Mouse (Mus musculus): ENCODE measurements at regions not wholly inside any gene's neighbourhood (a gene's known extent, or its start where the extent isn't known, plus 50 kb on each side); places are given as distances from the start of the nearest gene placed in this dataset.
"Not testable (repeated sequence)": the region's sequence is repeated elsewhere in the genome, so short reads cannot be mapped to it uniquely, and the experiment has no call there.

GRCm38 (mm10) chr13:97358261-97358660 is 117.4 kb downstream of the Enc1 start:
- TF ChIP-seq CTCF (conservative IDR thresholded peaks at IDR 0.05; ENCODE audit: insufficient read depth, insufficient read length, low read depth, low read length) (no peak), POLR2A (IDR thresholded peaks at IDR 0.05; ENCODE audit: low read depth, low read length) (no peak)
- DNase-seq = no peak
- Histone ChIP-seq H3K27ac (ENCODE audit: insufficient read depth, low read depth, low read length) (no peak overlapping the region), H3K36me3 (ENCODE audit: control insufficient read depth, insufficient read depth, low read length) (no peaks in the 10 kb centered on the region), H3K27me3 (replicated peaks; ENCODE audit: control insufficient read depth, insufficient read depth, low read length) (no peaks in the 10 kb centered on the region), H3K4me1 (ENCODE audit: control insufficient read depth, insufficient read depth, low read length) (no peaks in the 10 kb centered on the region), H3K4me3 (ENCODE audit: insufficient read depth, low read depth, low read length) (no peak overlapping the region)
- WGBS = 90% methylated on average over 6 of the region's 6 CpGs

- Histone ChIP-seq H3K27ac (ENCODE audit: insufficient read depth, low read depth, low read length) (no peak overlapping the region), H3K36me3 (ENCODE audit: control insufficient read depth, insufficient read depth, low read length) (no peaks in the 10 kb centered on the region), H3K4me1 (ENCODE audit: control insufficient read depth, insufficient read depth, low read length) (no peaks in the 10 kb centered on the region), H3K27me3 (replicated peaks; ENCODE audit: control insufficient read depth, insufficient read depth, low read length) (no peaks in the 10 kb centered on the region), H3K4me3 (ENCODE audit: insufficient read depth, low read depth, low read length) (no peak overlapping the region)
- no peak for TF ChIP-seq POLR2A (IDR thresholded peaks at IDR 0.05; ENCODE audit: low read depth, low read length)
- TF ChIP-seq CTCF (conservative IDR thresholded peaks at IDR 0.05; ENCODE audit: insufficient read depth, insufficient read length, low read depth, low read length) = no peak
- no peak for DNase-seq
- WGBS = 66% methylated on average over 13 of the region's 13 CpGs
Observed at GRCm38 (mm10) chr13:97356923-97357807, 116.3 kb downstream of the Enc1 start.

DNA sequence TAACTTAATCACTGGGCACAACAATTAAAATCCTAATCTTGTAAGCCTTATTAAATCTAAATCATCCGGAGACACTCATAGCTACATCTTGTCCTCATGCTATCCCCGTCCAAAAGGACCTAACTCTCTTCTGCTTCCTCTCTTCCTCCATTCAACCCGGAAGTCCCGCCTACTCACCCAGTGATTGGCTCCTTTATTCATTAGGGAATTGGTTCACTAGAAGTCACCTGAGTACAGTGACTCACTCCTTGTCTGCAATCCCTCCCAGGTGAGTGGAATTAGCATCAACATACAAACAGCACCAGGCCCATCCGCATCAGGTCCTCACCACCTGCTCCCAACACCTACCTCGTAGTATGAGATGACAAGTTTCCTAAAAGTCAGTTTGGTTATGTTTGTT is 114.5 kb downstream of the Enc1 start:
- H3K27ac ChIP-seq (ENCODE audit: insufficient read depth, low read depth, low read length); H3K4me3 ChIP-seq (ENCODE audit: insufficient read depth, low read depth, low read length); DNase-seq; H3K4me1 ChIP-seq (ENCODE audit: control insufficient read depth, insufficient read depth, low read length); H3K36me3 ChIP-seq (ENCODE audit: control insufficient read depth, insufficient read depth, low read length); H3K27me3 ChIP-seq (replicated peaks; ENCODE audit: control insufficient read depth, insufficient read depth, low read length): not testable (repeated sequence)
- WGBS = 95% methylated on average over 6 of the region's 6 CpGs

- Histone ChIP-seq H3K27me3 (replicated peaks; ENCODE audit: control insufficient read depth, insufficient read depth, low read length) (no peaks in the 10 kb centered on the region), H3K27ac (ENCODE audit: insufficient read depth, low read depth, low read length) (no peak overlapping the region), H3K36me3 (ENCODE audit: control insufficient read depth, insufficient read depth, low read length) (no peaks in the 10 kb centered on the region), H3K4me3 (ENCODE audit: insufficient read depth, low read depth, low read length) (no peak overlapping the region), H3K4me1 (ENCODE audit: control insufficient read depth, insufficient read depth, low read length) (no peaks in the 10 kb centered on the region)
- peak; percentile 27 for DNase-seq
- WGBS = 73% methylated on average over 7 of the region's 7 CpGs
- no peak for TF ChIP-seq CTCF (conservative IDR thresholded peaks at IDR 0.05; ENCODE audit: insufficient read depth, insufficient read length, low read depth, low read length)
- TF ChIP-seq POLR2A (IDR thresholded peaks at IDR 0.05; ENCODE audit: low read depth, low read length) = no peak
Observed at GRCm38 (mm10) chr13:97347696-97348095, 106.8 kb downstream of the Enc1 start.

GRCm38 (mm10) chr13:97341218-97341889 is 100.4 kb downstream of the Enc1 start:
- Histone ChIP-seq H3K4me1 (ENCODE audit: control insufficient read depth, insufficient read depth, low read length) (peaks cover 8% of the 10 kb centered on the region; the same call in 1 of the 2 replicates), H3K27ac (ENCODE audit: insufficient read depth, low read depth, low read length) (peak overlapping the region; percentile 51; the same call in 1 of the 2 replicates), H3K27me3 (replicated peaks; ENCODE audit: control insufficient read depth, insufficient read depth, low read length) (no peaks in the 10 kb centered on the region), H3K36me3 (ENCODE audit: control insufficient read depth, insufficient read depth, low read length) (no peaks in the 10 kb centered on the region), H3K4me3 (ENCODE audit: insufficient read depth, low read depth, low read length) (no peak overlapping the region)
- DNase-seq = peak; percentile 73
- 39% methylated on average over 7 of the region's 7 CpGs for WGBS
- TF ChIP-seq POLR2A (IDR thresholded peaks at IDR 0.05; ENCODE audit: low read depth, low read length) = no peak
- no peak for TF ChIP-seq CTCF (conservative IDR thresholded peaks at IDR 0.05; ENCODE audit: insufficient read depth, insufficient read length, low read depth, low read length)

- TF ChIP-seq CTCF (conservative IDR thresholded peaks at IDR 0.05; ENCODE audit: insufficient read depth, insufficient read length, low read depth, low read length) (no peak), POLR2A (IDR thresholded peaks at IDR 0.05; ENCODE audit: low read depth, low read length) (no peak)
- H3K4me1 ChIP-seq (ENCODE audit: control insufficient read depth, insufficient read depth, low read length) = peaks cover 8% of the 10 kb centered on the region; the same call in 1 of the 2 replicates
Observed at GRCm38 (mm10) chr13:97337954-97338353, 97.0 kb downstream of the Enc1 start.

DNA sequence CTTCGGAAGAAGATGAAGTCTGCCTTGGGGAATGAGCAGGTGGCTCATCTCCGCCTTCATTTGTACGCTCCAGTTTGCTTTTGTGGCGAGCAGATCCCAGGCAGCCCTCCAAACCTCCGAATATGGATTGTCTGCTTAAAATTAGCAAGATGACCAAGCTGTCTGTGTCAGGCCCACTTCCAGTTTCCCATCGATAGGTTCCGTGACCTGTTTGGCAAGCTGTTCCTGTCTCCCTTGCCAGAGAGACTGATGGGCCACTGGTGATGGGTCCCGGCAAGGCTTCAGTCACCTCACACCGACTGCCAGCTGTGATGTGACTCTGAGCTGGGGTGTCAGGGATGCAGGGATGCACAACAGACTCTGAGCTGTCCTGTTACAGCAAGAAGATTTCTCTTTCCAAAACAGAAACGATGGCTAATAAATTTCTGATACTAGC is 96.4 kb downstream of the Enc1 start:
- peaks cover 8% of the 10 kb centered on the region; the same call in 1 of the 2 replicates for H3K4me1 ChIP-seq (ENCODE audit: control insufficient read depth, insufficient read depth, low read length)
- DNase-seq = peak; percentile 40
- H3K36me3 ChIP-seq (ENCODE audit: control insufficient read depth, insufficient read depth, low read length) = no peaks in the 10 kb centered on the region
- no peak overlapping the region for H3K27ac ChIP-seq (ENCODE audit: insufficient read depth, low read depth, low read length)
- TF ChIP-seq POLR2A (IDR thresholded peaks at IDR 0.05; ENCODE audit: low read depth, low read length) = no peak
- TF ChIP-seq CTCF (conservative IDR thresholded peaks at IDR 0.05; ENCODE audit: insufficient read depth, insufficient read length, low read depth, low read length) = no peak
- WGBS = 62% methylated on average over 10 of the region's 10 CpGs
- H3K4me3 ChIP-seq (ENCODE audit: insufficient read depth, low read depth, low read length) = no peak overlapping the region
- no peaks in the 10 kb centered on the region for H3K27me3 ChIP-seq (replicated peaks; ENCODE audit: control insufficient read depth, insufficient read depth, low read length)

More at GRCm38 (mm10) chr13:97337954-97338353, 97.0 kb downstream of the Enc1 start:
- Histone ChIP-seq H3K36me3 (ENCODE audit: control insufficient read depth, insufficient read depth, low read length) (no peaks in the 10 kb centered on the region), H3K4me3 (ENCODE audit: insufficient read depth, low read depth, low read length) (no peak overlapping the region), H3K27ac (ENCODE audit: insufficient read depth, low read depth, low read length) (no peak overlapping the region), H3K27me3 (replicated peaks; ENCODE audit: control insufficient read depth, insufficient read depth, low read length) (no peaks in the 10 kb centered on the region)
- 22% methylated on average over 3 of the region's 3 CpGs for WGBS
- no peak for DNase-seq
